Mouse (Mus musculus): ENCODE data around the gene Aire.
"Not testable (repeated sequence)": the region's sequence is repeated elsewhere in the genome, so short reads cannot be mapped to it uniquely, and the experiment has no call there.

The Aire gene

GRCm38 (mm10) chr10:78048061-78048730, 4.8 kb upstream of the Aire start:
- no peak for DNase-seq

DNA sequence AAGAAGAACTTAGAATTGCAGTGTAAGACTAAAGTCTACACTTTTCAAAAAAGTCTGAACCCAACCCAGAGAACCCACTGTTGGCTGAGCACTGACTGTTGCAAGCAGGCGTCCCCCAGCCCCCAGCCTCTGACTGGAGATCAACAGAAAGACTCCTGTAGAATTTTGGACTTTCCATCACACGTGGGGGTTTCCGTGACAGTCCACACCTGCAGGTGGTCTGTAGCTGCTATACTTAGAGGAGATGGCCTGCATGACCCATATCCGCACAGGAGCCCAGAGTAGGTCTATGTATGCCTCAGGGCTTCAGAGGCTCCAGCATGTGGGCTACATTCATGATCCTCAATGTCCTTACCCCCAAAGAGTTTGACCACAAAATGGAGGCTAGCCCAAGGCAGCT, 3.0 kb upstream of the Aire start:
- no peak for DNase-seq

GRCm38 (mm10) chr10:78044531-78044930, 1.1 kb upstream of the Aire start:
- DNase-seq: no peak

DNA sequence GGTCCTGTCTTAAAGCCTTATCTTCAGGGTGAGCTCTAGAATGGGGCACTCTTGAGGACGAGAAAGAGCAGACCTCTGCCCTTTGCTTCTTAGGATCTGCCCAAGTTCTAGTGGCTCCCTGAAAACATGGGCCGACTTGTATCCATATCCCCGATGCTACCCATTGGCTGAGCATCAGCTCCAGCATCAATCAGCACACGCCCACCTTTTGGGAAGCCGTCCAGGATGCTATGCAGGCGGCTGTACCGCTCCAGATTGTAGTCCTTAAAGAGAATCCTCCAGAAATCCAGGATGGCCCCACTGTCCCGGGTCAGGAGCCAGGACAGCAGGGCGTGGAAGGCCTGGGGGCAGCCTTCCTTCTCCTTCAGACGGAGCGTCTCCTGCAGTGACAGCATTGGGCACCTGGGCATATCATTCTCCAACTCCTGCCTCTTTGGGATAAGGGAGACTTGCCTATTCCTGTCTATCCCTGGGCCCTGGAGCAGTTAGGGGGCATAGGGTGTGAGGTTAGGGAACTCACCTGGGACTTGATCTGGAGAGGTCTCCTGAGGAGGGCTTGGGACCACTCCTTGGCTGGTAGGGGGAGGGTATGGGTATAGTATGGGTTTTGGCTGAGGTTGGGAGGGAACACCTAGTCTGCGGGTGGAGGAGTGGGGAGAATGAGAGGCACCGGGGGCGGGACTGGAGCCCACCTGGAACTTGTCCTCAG, 559 bp downstream of the Aire start:
- DNase-seq: no peak

DNA sequence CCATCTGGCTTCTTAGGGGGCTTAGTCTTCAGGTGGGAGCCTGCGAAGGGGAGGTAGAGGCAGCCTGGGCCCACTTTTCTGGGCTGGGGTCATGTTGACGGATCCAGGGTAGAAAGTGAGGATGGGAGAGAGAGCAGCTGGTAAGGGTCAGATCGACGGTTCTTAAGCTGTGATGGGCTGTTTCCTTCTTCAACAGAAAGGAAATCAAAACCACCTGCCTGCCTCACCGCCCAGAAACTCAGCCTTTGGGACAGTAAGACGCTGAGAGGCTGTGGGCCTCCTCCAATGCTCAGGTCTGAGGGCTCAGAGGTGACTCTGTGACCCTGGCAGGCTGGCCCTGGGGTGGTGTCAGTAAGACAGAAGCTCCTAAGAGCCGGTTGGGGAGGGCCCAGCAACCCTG, 1.3 kb downstream of the Aire start:
- no peak for DNase-seq

DNA sequence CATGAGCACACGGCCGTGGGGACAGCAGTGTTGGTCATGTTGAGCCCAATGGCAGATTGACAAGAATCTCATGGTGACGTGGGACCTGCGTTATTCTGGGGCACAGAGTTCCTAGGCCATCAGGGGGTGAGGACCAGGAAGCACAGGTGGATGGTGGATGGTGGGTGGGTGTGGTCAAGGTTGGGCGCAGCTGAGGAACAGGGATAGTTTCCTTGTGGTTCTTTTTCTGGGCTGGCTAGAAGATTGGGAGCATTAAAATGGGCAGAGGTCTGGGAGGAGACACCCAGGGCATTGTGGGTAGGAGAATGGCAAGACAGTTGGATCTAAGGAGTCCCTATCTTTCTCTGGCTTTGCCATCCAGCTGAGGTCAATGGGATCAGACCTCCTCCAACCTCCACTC, 1.8 kb downstream of the Aire start, which contains the start of gene Dnmt3l:
Gene Dnmt3l, plus strand, starts transcription at position 301 of the 400 bp plus-strand sequence.
- no peak for DNase-seq

DNA sequence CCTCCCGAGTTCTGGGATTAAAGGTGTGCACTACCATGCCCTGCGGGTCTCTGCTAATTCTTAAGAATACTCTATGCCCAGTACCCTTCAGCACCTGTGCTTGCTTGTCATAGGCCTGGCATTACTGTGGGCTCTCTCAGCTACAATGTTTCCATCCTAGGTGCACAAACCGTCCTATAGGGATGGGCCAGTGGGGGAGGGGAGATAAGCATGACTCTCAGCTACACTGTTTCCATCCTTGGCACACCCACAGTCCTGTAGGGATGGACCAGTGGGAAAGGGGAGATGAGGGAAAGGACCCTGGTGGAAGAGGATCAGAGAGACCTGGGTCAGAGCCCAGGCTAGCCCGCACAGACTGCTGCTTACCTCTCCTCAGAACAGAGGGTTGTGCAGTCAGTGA, 6.3 kb downstream of the Aire start:
- no peak for DNase-seq

GRCm38 (mm10) chr10:78031987-78032386, 11.4 kb downstream of the Aire start:
- no peak for DNase-seq

DNA sequence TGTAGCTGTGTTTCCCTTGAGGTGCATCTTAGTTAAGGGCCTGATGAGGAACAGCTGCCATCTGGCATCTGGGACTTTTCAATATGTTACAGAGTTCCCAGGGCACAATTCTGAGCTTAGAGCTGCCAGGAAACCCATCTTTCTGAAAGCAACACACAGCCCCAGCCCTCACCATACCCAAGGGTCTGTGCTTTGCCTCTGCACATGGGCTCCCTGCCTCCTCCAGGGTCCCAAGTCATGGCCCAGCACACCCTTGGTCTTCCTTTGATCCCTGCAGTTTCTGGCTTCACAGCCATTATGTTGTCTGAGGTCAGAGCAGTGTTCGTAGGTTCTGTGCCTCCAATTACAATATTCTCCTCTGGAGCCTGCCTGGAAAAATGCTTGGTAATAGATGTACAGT, 14.3 kb downstream of the Aire start:
- no peak for DNase-seq

DNA sequence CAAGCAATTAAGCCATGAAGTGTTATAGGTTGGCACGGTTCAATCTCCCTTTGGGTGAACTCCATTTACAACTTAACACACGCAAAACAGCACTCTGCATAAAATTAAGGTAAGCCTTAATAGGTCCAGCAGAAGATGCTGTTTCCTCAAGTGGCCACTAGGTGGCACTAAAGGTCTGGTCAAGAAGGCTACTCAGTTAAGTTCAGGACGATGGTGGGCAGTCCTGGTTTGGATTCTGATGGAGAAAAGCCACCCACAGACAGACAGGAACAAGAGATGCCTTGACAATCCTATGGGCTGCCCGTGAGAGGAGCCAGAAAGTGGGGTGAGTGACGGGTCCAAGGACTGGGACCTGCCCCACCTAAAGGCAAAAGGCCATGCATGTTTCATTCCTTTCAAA, 15.3 kb downstream of the Aire start:
- peak; percentile 68 for DNase-seq

DNA sequence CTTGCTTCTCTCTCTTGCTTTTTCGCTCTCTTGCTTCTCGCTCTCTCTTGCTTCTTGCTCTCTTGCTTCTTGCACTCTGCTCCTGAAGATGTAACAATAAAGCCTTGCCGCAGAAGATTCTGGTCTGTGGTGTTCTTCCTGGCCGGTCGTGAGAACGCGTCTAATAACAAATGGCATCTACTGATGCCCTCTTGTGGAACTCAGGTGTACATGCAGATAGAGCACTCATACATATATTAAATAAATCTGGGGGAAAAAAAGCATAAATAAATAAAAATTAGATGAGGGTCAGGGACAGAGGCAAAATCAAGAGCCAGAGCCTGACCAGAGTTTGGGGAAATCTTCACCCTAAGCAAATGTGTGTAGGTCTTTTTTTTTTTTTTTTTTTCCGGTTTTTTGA, 18.0 kb downstream of the Aire start:
- not testable (repeated sequence) for DNase-seq

DNA sequence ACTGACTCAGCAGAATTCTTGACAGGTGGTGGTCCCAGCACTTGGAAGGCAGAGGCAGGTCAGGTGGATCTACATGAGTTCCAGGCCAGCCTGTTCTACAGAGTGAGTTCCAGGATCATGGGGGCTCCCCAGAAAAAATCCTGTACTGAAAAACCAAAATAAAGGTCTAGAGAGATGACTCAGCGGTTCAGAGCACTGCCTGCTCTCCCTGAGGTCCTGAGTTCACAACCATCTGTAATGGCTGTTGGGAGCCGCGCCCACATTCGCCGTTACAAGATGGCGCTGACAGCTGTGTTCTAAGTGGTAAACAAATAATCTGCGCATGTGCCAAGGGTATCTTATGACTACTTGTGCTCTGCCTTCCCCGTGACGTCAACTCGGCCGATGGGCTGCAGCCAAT, 23.4 kb downstream of the Aire start:
- not testable (repeated sequence) for DNase-seq

DNA sequence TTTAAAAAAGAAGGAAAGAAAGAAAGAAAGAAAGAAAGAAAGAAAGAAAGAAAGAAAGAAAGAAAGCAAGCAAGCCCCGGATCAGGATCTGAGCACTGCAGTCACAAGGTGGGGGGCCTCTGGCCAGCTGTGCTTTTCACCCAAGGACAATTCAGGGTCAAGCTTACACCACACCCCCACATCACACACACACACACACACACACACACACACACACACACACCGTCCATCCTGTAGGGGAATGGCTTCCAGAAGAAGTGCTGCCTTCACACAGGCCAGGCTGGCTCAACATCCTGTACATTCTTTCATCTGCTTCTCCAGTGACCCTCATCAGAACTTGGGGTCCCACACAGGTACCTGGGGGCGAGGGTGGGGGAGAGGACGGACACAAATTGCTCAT, 24.1 kb downstream of the Aire start:
- no peak for DNase-seq

DNA sequence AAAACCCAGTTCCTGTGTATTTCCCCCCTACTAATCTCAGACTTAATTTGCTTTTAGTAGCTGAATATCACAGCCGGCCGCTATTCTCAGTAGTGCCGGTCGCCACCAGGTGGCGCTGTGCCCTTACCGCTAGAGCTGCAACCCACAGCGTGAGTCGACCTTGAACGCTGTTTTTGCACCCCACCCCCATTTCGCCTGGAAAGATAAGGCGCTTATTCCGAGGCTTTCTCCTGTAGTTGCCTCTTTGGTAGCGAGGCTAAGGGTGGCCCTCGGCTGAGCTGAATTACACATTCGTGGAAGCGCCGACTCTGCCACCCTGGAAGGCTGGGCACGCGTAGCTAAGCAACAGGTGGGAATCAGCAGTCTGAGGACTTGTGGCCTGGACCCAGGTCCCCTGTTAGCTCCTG, 24.6 kb downstream of the Aire start:
- DNase-seq: peak; percentile 73

DNA sequence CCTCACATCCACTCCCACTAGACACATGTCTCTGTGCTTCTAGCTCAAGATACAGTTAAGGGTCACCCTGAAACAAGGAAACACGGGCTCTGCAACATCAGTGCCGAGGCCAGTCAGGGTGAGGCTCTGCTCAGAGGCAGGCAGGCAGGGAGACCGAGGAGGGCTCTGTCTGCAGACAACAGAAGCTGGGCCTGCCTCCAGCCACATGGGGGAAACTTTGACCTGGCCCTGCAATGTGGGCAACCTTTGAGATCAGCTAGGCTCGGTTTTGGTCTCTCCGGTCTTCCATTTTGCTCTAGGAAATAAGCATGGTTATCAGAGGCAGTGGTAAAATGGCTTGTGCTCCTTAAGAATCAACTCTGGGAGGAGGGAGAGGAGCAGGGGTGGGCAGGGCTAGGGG, 27.0 kb downstream of the Aire start:
- DNase-seq: no peak

- DNase-seq: no peak
Measured at GRCm38 (mm10) chr10:78015489-78015888, 27.9 kb downstream of the Aire start.

DNA sequence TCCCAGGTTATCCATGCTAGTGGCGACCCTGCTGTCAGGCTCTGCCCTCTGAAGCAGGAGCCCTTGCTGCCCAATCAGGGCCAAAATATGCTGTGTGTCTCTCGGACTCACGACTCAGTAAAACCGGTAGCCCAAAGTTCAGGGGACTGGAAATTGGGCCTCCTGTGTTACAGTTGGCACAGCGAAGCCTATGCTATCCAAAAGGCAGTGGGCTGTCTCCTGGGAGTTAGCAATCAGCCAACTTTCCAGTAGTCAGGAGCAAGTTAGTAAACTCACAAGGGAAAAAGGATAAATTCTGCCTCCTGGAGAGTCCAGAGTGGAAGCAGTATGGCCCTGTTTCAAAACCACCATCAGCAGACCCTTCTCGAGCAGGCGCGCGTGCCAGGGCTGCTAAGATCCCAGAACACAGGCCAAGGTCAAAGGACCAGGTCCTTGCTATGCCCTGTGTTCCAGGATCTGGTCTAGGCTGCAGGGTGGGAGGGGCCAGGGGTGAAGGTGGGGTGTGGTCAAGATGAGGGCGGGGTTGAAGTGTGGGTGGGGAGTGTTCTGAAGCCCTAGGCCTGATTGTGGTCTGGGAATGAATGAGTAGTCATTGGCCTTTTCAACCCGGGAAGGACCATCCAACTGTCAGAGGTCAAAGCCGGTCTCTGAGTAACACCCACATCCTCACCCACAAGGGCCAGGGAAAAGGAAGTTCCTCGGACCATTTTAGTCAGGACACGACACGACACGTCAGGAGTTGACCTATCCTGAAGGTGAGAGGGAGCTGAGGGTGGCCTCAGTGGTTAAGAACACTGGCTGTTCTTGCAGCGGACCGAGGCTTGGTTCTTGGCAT, 30.5 kb downstream of the Aire start:
- DNase-seq: no peak

- not testable (repeated sequence) for DNase-seq
Measured at GRCm38 (mm10) chr10:78011116-78011515, 32.3 kb downstream of the Aire start.

DNA sequence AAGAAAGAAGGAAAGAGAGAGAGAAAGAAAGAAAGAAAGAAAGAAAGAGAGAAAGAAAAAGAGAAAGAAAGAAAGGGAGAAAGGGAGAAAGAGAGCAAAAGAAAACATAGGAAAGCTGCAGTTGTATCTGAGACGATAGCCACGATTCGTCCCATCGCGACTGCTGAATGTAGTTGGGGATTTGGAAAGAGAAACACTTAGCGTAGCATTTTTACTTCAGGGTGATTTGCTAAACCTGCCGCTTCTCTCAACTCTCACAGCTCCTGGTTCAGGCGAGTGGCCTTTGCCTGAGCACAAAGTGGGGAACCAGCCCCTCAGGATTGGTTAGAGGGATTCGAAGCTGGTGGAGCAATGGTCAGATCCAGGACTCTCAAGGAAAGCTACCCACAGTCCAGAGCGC, 33.1 kb downstream of the Aire start:
- no peak for DNase-seq

- no peak for DNase-seq
Measured at GRCm38 (mm10) chr10:78009945-78010293, 33.5 kb downstream of the Aire start, which contains the start of gene Pfkl. Gene Pfkl (minus strand): TSS chr10:78010083.

GRCm38 (mm10) chr10:78009184-78009944, 34.0 kb downstream of the Aire start:
- peak; percentile 94 for DNase-seq

GRCm38 (mm10) chr10:78008169-78008568, 35.2 kb downstream of the Aire start:
- DNase-seq: no peak

- DNase-seq: no peak
Measured at GRCm38 (mm10) chr10:78007203-78007602, 36.2 kb downstream of the Aire start.

All from cerebellum, adult 9-10 months (tissue).